Mouse (Mus musculus) heart, adult 2 months (tissue): ENCODE data around the gene Serpina11. TPM values are rescaled to one million over a fixed set of nuclear protein-coding genes. Genes with fewer than 3 reads are reported as not detected.

ENCODE experiments used
- DNase-seq, 2 experiments: peaks; one replicate each; pipeline ENCODE4 v3.0.0; 2021
- H3K27ac ChIP-seq: fragments of 200-600 bp; 2 replicates; pipeline ENCODE4 v1.8.1; 2022
- H3K27me3 ChIP-seq: fragments of 200-500 bp; 2 replicates; pipeline ENCODE4 v1.6.1; 2012; ENCODE audit warnings: mild to moderate bottlenecking, low read length, inconsistent platforms, mixed read lengths; ENCODE audit not compliant: control insufficient read depth, insufficient read depth
- H3K36me3 ChIP-seq: fragments of 200-500 bp; 2 replicates; pipeline ENCODE4 v1.6.1; 2012; ENCODE audit warnings: low read length, inconsistent platforms; ENCODE audit not compliant: control insufficient read depth, insufficient read depth
- H3K4me1 ChIP-seq: fragments of 200-500 bp; 2 replicates; pipeline ENCODE4 v1.6.1; 2011; ENCODE audit warnings: low read length; ENCODE audit not compliant: control insufficient read depth, insufficient read depth
- H3K4me3 ChIP-seq: fragments of 200-600 bp; 2 replicates; pipeline ENCODE4 v1.8.1; 2022
- H3K79me2 ChIP-seq: fragments of 200-500 bp; replicated peaks from 2 replicates; pipeline ENCODE4 v1.6.1; 2012; ENCODE audit warnings: mild to moderate bottlenecking, inconsistent platforms, low read length, moderate library complexity, mixed read lengths; ENCODE audit not compliant: control insufficient read depth, insufficient read depth
- H3K9ac ChIP-seq: fragments of 200-500 bp; 2 replicates; pipeline ENCODE4 v1.6.1; 2012; ENCODE audit warnings: low read depth, mild to moderate bottlenecking, control low read depth, inconsistent platforms, low read length, mixed read lengths
- CTCF ChIP-seq: fragments of 200-600 bp; IDR thresholded peaks from 2 replicates; pipeline ENCODE4 v1.8.1; 2022; ENCODE audit warnings: antibody characterized with exemption, mild to moderate bottlenecking, moderate library complexity
- EP300 ChIP-seq: fragments of 200-500 bp; IDR thresholded peaks from 2 replicates; pipeline ENCODE4 v1.6.1; 2011; ENCODE audit warnings: low read depth, low read length, control low read depth; ENCODE audit not compliant: insufficient read depth
- POLR2A ChIP-seq: fragments of 200-500 bp; IDR thresholded peaks from 2 replicates; pipeline ENCODE4 v1.6.1; 2011; ENCODE audit warnings: mild to moderate bottlenecking, low read depth, low read length, control low read depth; ENCODE audit not compliant: insufficient read depth
- WGBS: fragments of 180-500 bp; shearing (Covaris S2); methylation state at CpG from one replicate; pipeline ENCODE4 v1.1.7; 2018; 5-methylcytosine and 5-hydroxymethylcytosine counted together
- intact Hi-C: fragments of 180-260 bp; cut with DNase I; formaldehyde crosslinking; loops from one replicate; pipeline ENCODE4 v1.15.1; 2025
- polyA plus RNA-seq: library from polyadenylated mRNA; depleted of rRNA; stranded (reverse); fragments of >200 nt; gene quantifications from 2 replicates; pipeline ENCODE4 v1.2.3, GENCODE M21; 2012
- total RNA-seq, 2 experiments: library from RNA; stranded (reverse); gene quantifications; 2 replicates each; pipeline ENCODE4 v1.2.3; 2021

Gene Serpina11
- total and polyA plus RNA-seq, 3 experiments, result not detected

- H3K27ac ChIP-seq, result no peak overlapping the region
- intact Hi-C loops, result no loop called here
- H3K36me3 ChIP-seq, result no peaks in the 10 kb centered on the region
- TF ChIP-seq CTCF, result no peak
- no peak for TF ChIP-seq EP300
- no peak for TF ChIP-seq POLR2A
- H3K9ac ChIP-seq, result no peak overlapping the region
- no peak overlapping the region for H3K4me3 ChIP-seq
- WGBS, result 53% methylated on average over 7 of the region's 7 CpGs
- no peaks in the 10 kb centered on the region for H3K79me2 ChIP-seq
- DNase-seq, result no peak
- no peaks in the 10 kb centered on the region for H3K27me3 ChIP-seq
- H3K4me1 ChIP-seq, result no peaks in the 10 kb centered on the region
Observed at GRCm38 (mm10) chr12:103981646-103982360, 8.0 kb downstream of the Serpina11 start.

- Histone ChIP-seq H3K4me1 (no peaks in the 10 kb centered on the region), H3K9ac (no peak overlapping the region), H3K27ac (no peak overlapping the region), H3K36me3 (no peaks in the 10 kb centered on the region), H3K4me3 (no peak overlapping the region), H3K27me3 (no peaks in the 10 kb centered on the region), H3K79me2 (no peaks in the 10 kb centered on the region)
- TF ChIP-seq POLR2A, result no peak
- WGBS, result 83% methylated on average over 10 of the region's 10 CpGs
- DNase-seq, result no peak
- intact Hi-C loops, result no loop called here
Observed at GRCm38 (mm10) chr12:103978294-103978693, 11.5 kb downstream of the Serpina11 start.

GRCm38 (mm10) chr12:103977846-103978245 is 11.9 kb downstream of the Serpina11 start:
- WGBS, result 26% methylated on average over 5 of the region's 5 CpGs
- no peak for TF ChIP-seq POLR2A
- peak; percentile 57 for TF ChIP-seq CTCF
- Histone ChIP-seq H3K36me3 (no peaks in the 10 kb centered on the region), H3K4me1 (no peaks in the 10 kb centered on the region), H3K27ac (no peak overlapping the region), H3K27me3 (no peaks in the 10 kb centered on the region), H3K9ac (no peak overlapping the region), H3K4me3 (no peak overlapping the region), H3K79me2 (no peaks in the 10 kb centered on the region)
- DNase-seq, result no peak
- intact Hi-C loops, result no loop called here

GRCm38 (mm10) chr12:103977060-103977459 is 12.7 kb downstream of the Serpina11 start:
- no peaks in the 10 kb centered on the region for H3K79me2 ChIP-seq
- 65% methylated on average over 3 of the region's 3 CpGs for WGBS
- TF ChIP-seq CTCF (no peak), EP300 (no peak), POLR2A (no peak)
- no peak overlapping the region for H3K27ac ChIP-seq
- no peaks in the 10 kb centered on the region for H3K27me3 ChIP-seq
- no peak overlapping the region for H3K4me3 ChIP-seq
- no peaks in the 10 kb centered on the region for H3K4me1 ChIP-seq
- no peak for DNase-seq
- H3K36me3 ChIP-seq, result no peaks in the 10 kb centered on the region
- no peak overlapping the region for H3K9ac ChIP-seq
- intact Hi-C loops, result no loop called here

GRCm38 (mm10) chr12:103971080-103971479 is 18.7 kb downstream of the Serpina11 start:
- Histone ChIP-seq H3K79me2 (no peaks in the 10 kb centered on the region), H3K4me3 (no peak overlapping the region), H3K36me3 (no peaks in the 10 kb centered on the region), H3K4me1 (no peaks in the 10 kb centered on the region), H3K9ac (no peak overlapping the region), H3K27me3 (no peaks in the 10 kb centered on the region), H3K27ac (no peak overlapping the region)
- intact Hi-C loops, result no loop called here
- TF ChIP-seq EP300 (no peak), CTCF (no peak), POLR2A (no peak)
- 81% methylated on average over 4 of the region's 4 CpGs for WGBS
- DNase-seq, result no peak

GRCm38 (mm10) chr12:103969577-103970116 is 20.1 kb downstream of the Serpina11 start:
- intact Hi-C loops, result no loop called here
- H3K9ac ChIP-seq, result no peak overlapping the region
- TF ChIP-seq CTCF (no peak), EP300 (no peak), POLR2A (no peak)
- no peak overlapping the region for H3K4me3 ChIP-seq
- no peaks in the 10 kb centered on the region for H3K4me1 ChIP-seq
- H3K27me3 ChIP-seq, result no peaks in the 10 kb centered on the region
- no peaks in the 10 kb centered on the region for H3K36me3 ChIP-seq
- 87% methylated on average over 9 of the region's 9 CpGs for WGBS
- no peak for DNase-seq
- H3K27ac ChIP-seq, result no peak overlapping the region
- no peaks in the 10 kb centered on the region for H3K79me2 ChIP-seq
